Mouse (Mus musculus) embryonic fibroblast, embryonic 13.5 days (primary cell): ENCODE measurements around the gene Gm9972.

ENCODE experiments used
- CTCF ChIP-seq: IDR thresholded peaks from 2 replicates; pipeline ENCODE4 v1.5.1; 2011; ENCODE audit warnings: mild to moderate bottlenecking, control low read depth, low read length, moderate library complexity, borderline replicate concordance; ENCODE audit not compliant: insufficient read depth
- POLR2A ChIP-seq: IDR thresholded peaks from 2 replicates; pipeline ENCODE4 v1.6.1; 2011; ENCODE audit warnings: low read depth, mild to moderate bottlenecking, control low read depth, low read length, moderate library complexity

GRCm38 (mm10) chr11:43049363-43049762, 13.8 kb downstream of the Gm9972 start:
- TF ChIP-seq CTCF (no peak), POLR2A (no peak)
